In genomic region chr9:73112919-73113906, GRCm38 (mm10) we compare ENCODE assay signal across 7 mouse cellular contexts. TPM values are rescaled to one million over a fixed set of nuclear protein-coding genes. Genes with fewer than 3 reads are reported as not detected.
DNase-seq lines count a peak whose midpoint lies in the region; ATAC-seq and TF ChIP-seq lines count a peak whose summit lies in the region.

Gene Rsl24d1 (plus strand): TSS chr9:73113426.

- peak; percentile 90 for DNase-seq in adrenal gland, postnatal 14 days
- DNase-seq in embryonic facial prominence, embryonic 10.5 days (ENCODE audit: low spot score), result peak; percentile 90
- DNase-seq in gonadal fat pad, adult 2 months (ENCODE audit: low read depth), result no peak
- DNase-seq in left cerebral cortex, postnatal 4 days, result peak; percentile 78

- peak within 1 kb of the TSS; percentile 87 for H3K27ac ChIP-seq in embryonic facial prominence, embryonic 10.5 days (replicated peaks)
- H3K27ac ChIP-seq in intestine, postnatal 0 days (ENCODE audit: low read depth, low read length), result peak within 1 kb of the TSS; percentile 78
- H3K27ac ChIP-seq in midbrain, embryonic 12.5 days (replicated peaks), result peak within 1 kb of the TSS; percentile 73
- H3K27ac ChIP-seq in small intestine, adult 2 months (ENCODE audit: insufficient read depth, low read depth, low read length), result peak within 1 kb of the TSS; percentile 35

- peaks cover 33% of the 10 kb centered on the region for H3K36me3 ChIP-seq in embryonic facial prominence, embryonic 10.5 days (replicated peaks)
- peaks cover 28% of the 10 kb centered on the region; the same call in 1 of the 2 replicates for H3K36me3 ChIP-seq in intestine, postnatal 0 days (ENCODE audit: control insufficient read depth, insufficient read depth)
- H3K36me3 ChIP-seq in midbrain, embryonic 12.5 days, result peaks cover 30% of the 10 kb centered on the region
- H3K36me3 ChIP-seq in small intestine, adult 2 months (ENCODE audit: control insufficient read depth, insufficient read depth, low read length), result peaks cover 15% of the 10 kb centered on the region

- H3K4me1 ChIP-seq in embryonic facial prominence, embryonic 10.5 days, result peaks cover 11% of the 10 kb centered on the region
- H3K4me1 ChIP-seq in intestine, postnatal 0 days (replicated peaks; ENCODE audit: control insufficient read depth, insufficient read depth, low read length), result no peaks in the 10 kb centered on the region
- H3K4me1 ChIP-seq in midbrain, embryonic 12.5 days, result peaks cover 10% of the 10 kb centered on the region
- no peaks in the 10 kb centered on the region for H3K4me1 ChIP-seq in small intestine, adult 2 months (ENCODE audit: control insufficient read depth, insufficient read depth, insufficient read length, low read length)

- no peak for TF ChIP-seq CTCF in intestine, postnatal 0 days (IDR thresholded peaks at IDR 0.05; ENCODE audit: low read depth)
- no peak for TF ChIP-seq CTCF in small intestine, adult 2 months (IDR thresholded peaks at IDR 0.05; ENCODE audit: extremely low read depth, insufficient read length, insufficient replicate concordance, low read depth, low read length)

- H3K4me2 ChIP-seq in intestine, postnatal 0 days (replicated peaks; ENCODE audit: low read depth), result peak within 1 kb of the TSS; percentile 82
- H3K4me2 ChIP-seq in midbrain, embryonic 12.5 days (replicated peaks), result peak within 1 kb of the TSS; percentile 89

- WGBS in embryonic facial prominence, embryonic 10.5 days, result under 1% methylated on average over 64 of the region's 64 CpGs
- under 1% methylated on average over 64 of the region's 64 CpGs for WGBS in intestine, postnatal 0 days
- under 1% methylated on average over 64 of the region's 64 CpGs for WGBS in midbrain, embryonic 12.5 days
- WGBS in small intestine, adult 2 months, result under 1% methylated on average over 64 of the region's 64 CpGs

- peak within 1 kb of the TSS; percentile 83 for H3K9ac ChIP-seq in intestine, postnatal 0 days (ENCODE audit: low read depth, low read length)
- peak within 1 kb of the TSS; percentile 78 for H3K9ac ChIP-seq in midbrain, embryonic 12.5 days (replicated peaks)

- intact Hi-C loops in left cerebral cortex, postnatal 4 days (cut with DNase I), result no loop called here

- no peaks in the 10 kb centered on the region for H3K27me3 ChIP-seq in embryonic facial prominence, embryonic 10.5 days (replicated peaks; ENCODE audit: low read depth, poor library complexity, severe bottlenecking)
- no peaks in the 10 kb centered on the region for H3K27me3 ChIP-seq in intestine, postnatal 0 days (replicated peaks; ENCODE audit: control insufficient read depth, insufficient read depth, low read length)
- no peaks in the 10 kb centered on the region; the same call in 1 of the 2 replicates for H3K27me3 ChIP-seq in midbrain, embryonic 12.5 days
- H3K27me3 ChIP-seq in small intestine, adult 2 months (ENCODE audit: control insufficient read depth, insufficient read depth, low read length), result no peaks in the 10 kb centered on the region

- H3K4me3 ChIP-seq in embryonic facial prominence, embryonic 10.5 days, result peak within 1 kb of the TSS; percentile 95
- H3K4me3 ChIP-seq in intestine, postnatal 0 days (ENCODE audit: low read depth, low read length), result peak within 1 kb of the TSS; percentile 92
- peak within 1 kb of the TSS; percentile 86 for H3K4me3 ChIP-seq in midbrain, embryonic 12.5 days
- peak within 1 kb of the TSS; percentile 99 for H3K4me3 ChIP-seq in small intestine, adult 2 months (ENCODE audit: low read depth, low read length)

- peak; percentile 30; the same call in 1 of the 2 replicates for TF ChIP-seq POLR2A in small intestine, adult 2 months (IDR thresholded peaks at IDR 0.05; ENCODE audit: low read depth, low read length)

- peak; percentile 95 for ATAC-seq in intestine, postnatal 0 days
- peak; percentile 96 for ATAC-seq in midbrain, embryonic 12.5 days (ENCODE audit: low FRiP score, low read depth)

- H3K9me3 ChIP-seq in embryonic facial prominence, embryonic 10.5 days, result no peaks in the 10 kb centered on the region
- no peaks in the 10 kb centered on the region for H3K9me3 ChIP-seq in intestine, postnatal 0 days (ENCODE audit: control insufficient read depth)
- H3K9me3 ChIP-seq in midbrain, embryonic 12.5 days, result no peaks in the 10 kb centered on the region

RNA-seq across cellular contexts. Expression of gene Rsl24d1, which starts in this region (rescaled TPM):
- 59.3 and 64.6 TPM in 2 replicates for total RNA-seq in adrenal gland, postnatal 14 days (2021)
- 162 and 164 TPM in 2 replicates for polyA plus RNA-seq in embryonic facial prominence, embryonic 10.5 days (2016; fragmentation: Nextera tagmentation; extraction: Ambion mirVana)
- 18.8 and 24.5 TPM in 2 replicates for polyA plus RNA-seq in gonadal fat pad, adult 2 months (2012; rRNA removed)
- 45.0 and 45.3 TPM in 2 replicates for polyA plus RNA-seq in intestine, postnatal 0 days (2015; fragmentation: Nextera tagmentation; extraction: Ambion mirVana)
- total RNA-seq in left cerebral cortex, postnatal 4 days (2021), result 10 to 100 TPM; 60.7 to 61.5 TPM
- polyA plus RNA-seq in midbrain, embryonic 12.5 days (2016; fragmentation: Nextera tagmentation; extraction: Ambion mirVana), result 127 and 128 TPM in 2 replicates
- polyA plus RNA-seq in small intestine, adult 2 months (2012; rRNA removed), result 1.9 and 3.6 TPM in 2 replicates

Comparison
In these comparisons a context has a peak if more than half of its experiments do, and no peak if none do; other contexts are left out.
1. H3K27ac ChIP-seq: peak in every context shown above with its lines; median percentile 87 in embryonic facial prominence, embryonic 10.5 days; 78 in intestine, postnatal 0 days; 73 in midbrain, embryonic 12.5 days; 35 in small intestine, adult 2 months.